Mouse (Mus musculus): ENCODE measurements around the gene Sgms1. TPM values are rescaled to one million over a fixed set of nuclear protein-coding genes. Genes with fewer than 3 reads are reported as not detected.

Sgms1 gene
- total and polyA plus RNA-seq, 3 experiments: 27.0 to 62.1 (median 60.5) TPM

GRCm38 (mm10) chr19:32180756-32181674, 208.5 kb downstream of the Sgms1 start:
- WGBS: 29% methylated on average over 14 of the region's 14 CpGs

DNA sequence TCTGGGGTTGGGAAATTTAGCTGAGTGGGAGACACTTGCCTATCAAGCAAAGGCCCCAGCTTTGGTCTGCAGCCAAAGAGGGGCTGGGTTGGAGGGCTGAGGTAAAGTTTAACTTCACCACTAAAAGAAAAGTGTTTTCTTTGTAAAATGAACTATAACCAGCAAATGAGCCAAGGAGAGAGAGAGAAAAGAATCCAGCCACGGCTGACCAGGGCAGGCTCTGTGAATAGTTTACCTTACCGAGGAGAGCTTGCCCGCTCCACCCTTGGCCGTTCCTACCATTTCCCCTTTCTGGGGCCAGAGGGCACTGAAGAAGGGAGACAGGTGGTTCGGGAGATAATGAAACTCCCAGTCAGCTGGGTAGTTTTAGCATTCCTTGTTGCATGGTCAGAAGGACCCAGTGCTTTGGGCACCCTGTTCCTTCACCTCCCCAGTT, 209.5 kb downstream of the Sgms1 start:
- 9% methylated on average over 5 of the region's 5 CpGs for WGBS
- intact Hi-C loops (cut with DNase I): loop anchor here (5.0 kb wide), 1 partner anchor 207 kb away; the partner anchor contains the start of gene Sgms1
- H3K4me1 ChIP-seq (ENCODE audit: control insufficient read depth, insufficient read depth, low read length): peaks cover 32% of the 10 kb centered on the region
- peaks cover 8% of the 10 kb centered on the region for H3K79me2 ChIP-seq (replicated peaks; ENCODE audit: control insufficient read depth, insufficient read depth, low read length)
- H3K36me3 ChIP-seq (ENCODE audit: control insufficient read depth, insufficient read depth, low read length): peaks cover 43% of the 10 kb centered on the region
- TF ChIP-seq EP300 (IDR thresholded peaks at IDR 0.05; ENCODE audit: insufficient read depth, low read depth, low read length) (peak; percentile 71), CTCF (IDR thresholded peaks at IDR 0.05) (no peak), POLR2A (IDR thresholded peaks at IDR 0.05; ENCODE audit: insufficient read depth, low read depth, low read length) (peak; percentile 39; the same call in 1 of the 2 replicates)
- peak overlapping the region; percentile 98 for H3K27ac ChIP-seq
- H3K27me3 ChIP-seq (ENCODE audit: control insufficient read depth, insufficient read depth, low read length): no peaks in the 10 kb centered on the region
- H3K4me3 ChIP-seq: no peak overlapping the region; the same call in 1 of the 2 replicates
- DNase-seq: peak in 1 of 2 experiments; percentile 65
- H3K9ac ChIP-seq (ENCODE audit: low read depth, low read length): peak overlapping the region; percentile 22

More at GRCm38 (mm10) chr19:32180756-32181674, 208.5 kb downstream of the Sgms1 start:
- Histone ChIP-seq H3K4me1 (ENCODE audit: control insufficient read depth, insufficient read depth, low read length) (peaks cover 35% of the 10 kb centered on the region), H3K27ac (peak overlapping the region; percentile 98), H3K79me2 (replicated peaks; ENCODE audit: control insufficient read depth, insufficient read depth, low read length) (peaks cover 5% of the 10 kb centered on the region), H3K9ac (ENCODE audit: low read depth, low read length) (peak overlapping the region; percentile 44), H3K4me3 (no peak overlapping the region; the same call in 1 of the 2 replicates), H3K36me3 (ENCODE audit: control insufficient read depth, insufficient read depth, low read length) (peaks cover 50% of the 10 kb centered on the region), H3K27me3 (ENCODE audit: control insufficient read depth, insufficient read depth, low read length) (no peaks in the 10 kb centered on the region)
- TF ChIP-seq POLR2A (IDR thresholded peaks at IDR 0.05; ENCODE audit: insufficient read depth, low read depth, low read length) (0 out of 2 replicates have a peak, but pooled peaks have one; percentile 45), CTCF (IDR thresholded peaks at IDR 0.05) (no peak), EP300 (IDR thresholded peaks at IDR 0.05; ENCODE audit: insufficient read depth, low read depth, low read length) (peak; percentile 100)
- DNase-seq: peak; percentile 68 to 85
- intact Hi-C loops (cut with DNase I): loop anchor here (5.0 kb wide), 1 partner anchor 206 kb away; the partner anchor contains the start of gene Sgms1

- intact Hi-C loops (cut with DNase I): no loop called here
- no peak for DNase-seq
- Histone ChIP-seq H3K4me3 (peak overlapping the region; percentile 5; the same call in 1 of the 2 replicates), H3K27me3 (ENCODE audit: control insufficient read depth, insufficient read depth, low read length) (no peaks in the 10 kb centered on the region), H3K9ac (ENCODE audit: low read depth, low read length) (peak overlapping the region; percentile 42; the same call in 1 of the 2 replicates), H3K36me3 (ENCODE audit: control insufficient read depth, insufficient read depth, low read length) (peaks cover 43% of the 10 kb centered on the region), H3K79me2 (replicated peaks; ENCODE audit: control insufficient read depth, insufficient read depth, low read length) (peaks cover 10% of the 10 kb centered on the region), H3K27ac (peak overlapping the region; percentile 98), H3K4me1 (ENCODE audit: control insufficient read depth, insufficient read depth, low read length) (peaks cover 34% of the 10 kb centered on the region)
- WGBS: 11% methylated on average over 4 of the region's 4 CpGs
- TF ChIP-seq EP300 (IDR thresholded peaks at IDR 0.05; ENCODE audit: insufficient read depth, low read depth, low read length) (no peak), POLR2A (IDR thresholded peaks at IDR 0.05; ENCODE audit: insufficient read depth, low read depth, low read length) (no peak), CTCF (IDR thresholded peaks at IDR 0.05) (no peak)
These were observed 210.0 kb downstream of the Sgms1 start for GRCm38 (mm10) chr19:32179514-32179913.

DNA sequence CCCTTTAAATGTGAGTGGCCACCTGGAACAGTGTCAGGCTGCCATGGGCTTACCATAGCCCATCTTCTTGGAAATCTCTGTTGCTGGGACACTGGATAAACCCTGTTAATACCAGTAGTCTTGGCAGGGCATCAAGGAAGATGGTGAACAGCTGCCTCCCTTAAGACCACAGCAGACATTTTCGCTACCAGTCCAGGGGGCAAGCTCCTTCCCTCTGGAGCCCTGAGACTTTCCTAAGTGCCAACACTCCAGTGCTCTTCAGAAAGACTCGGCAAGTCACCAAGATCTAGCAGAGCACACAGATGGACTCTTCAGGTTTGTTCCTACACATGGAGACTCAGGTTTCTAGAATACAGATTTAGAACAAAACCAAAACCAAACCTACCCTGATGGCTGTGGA, 211.4 kb downstream of the Sgms1 start:
- WGBS: 80% methylated on average over 2 of the region's 2 CpGs
- Histone ChIP-seq H3K27me3 (ENCODE audit: control insufficient read depth, insufficient read depth, low read length) (no peaks in the 10 kb centered on the region), H3K27ac (peak overlapping the region; percentile 98), H3K79me2 (replicated peaks; ENCODE audit: control insufficient read depth, insufficient read depth, low read length) (peaks cover 8% of the 10 kb centered on the region), H3K4me1 (ENCODE audit: control insufficient read depth, insufficient read depth, low read length) (peaks cover 31% of the 10 kb centered on the region), H3K36me3 (ENCODE audit: control insufficient read depth, insufficient read depth, low read length) (peaks cover 46% of the 10 kb centered on the region), H3K4me3 (no peak overlapping the region), H3K9ac (ENCODE audit: low read depth, low read length) (no peak overlapping the region)
- DNase-seq: no peak
- intact Hi-C loops (cut with DNase I): no loop called here
- TF ChIP-seq CTCF (IDR thresholded peaks at IDR 0.05): no peak
- TF ChIP-seq POLR2A (IDR thresholded peaks at IDR 0.05; ENCODE audit: insufficient read depth, low read depth, low read length): no peak
- no peak for TF ChIP-seq EP300 (IDR thresholded peaks at IDR 0.05; ENCODE audit: insufficient read depth, low read depth, low read length)

DNA sequence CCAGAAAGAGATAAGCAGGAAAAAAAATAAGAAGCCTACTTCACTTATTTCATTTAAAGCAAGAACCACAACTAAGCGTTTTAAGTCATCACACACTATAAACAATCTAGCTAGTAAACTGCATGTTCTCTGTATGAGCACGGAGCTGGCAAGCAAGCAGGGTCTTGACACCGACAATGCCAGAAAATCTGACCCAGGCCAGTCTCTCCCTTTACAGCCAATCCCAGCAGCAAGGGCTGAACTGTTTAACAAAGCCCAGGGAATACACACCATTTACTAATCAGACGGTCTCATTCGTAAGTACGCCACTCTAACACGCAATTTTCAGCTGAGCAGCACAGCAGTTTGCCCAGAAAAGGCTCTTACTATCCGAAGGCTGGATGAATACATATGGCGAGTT, 213.1 kb downstream of the Sgms1 start:
- TF ChIP-seq CTCF (IDR thresholded peaks at IDR 0.05) (no peak), POLR2A (IDR thresholded peaks at IDR 0.05; ENCODE audit: insufficient read depth, low read depth, low read length) (no peak), EP300 (IDR thresholded peaks at IDR 0.05; ENCODE audit: insufficient read depth, low read depth, low read length) (no peak)
- Histone ChIP-seq H3K4me3 (no peak overlapping the region), H3K27ac (no peak overlapping the region), H3K27me3 (ENCODE audit: control insufficient read depth, insufficient read depth, low read length) (no peaks in the 10 kb centered on the region), H3K36me3 (ENCODE audit: control insufficient read depth, insufficient read depth, low read length) (peaks cover 31% of the 10 kb centered on the region), H3K79me2 (replicated peaks; ENCODE audit: control insufficient read depth, insufficient read depth, low read length) (peaks cover 8% of the 10 kb centered on the region), H3K4me1 (ENCODE audit: control insufficient read depth, insufficient read depth, low read length) (peaks cover 30% of the 10 kb centered on the region), H3K9ac (ENCODE audit: low read depth, low read length) (no peak overlapping the region)
- WGBS: 78% methylated on average over 9 of the region's 9 CpGs
- DNase-seq: no peak
- intact Hi-C loops (cut with DNase I): no loop called here

Data from heart, adult 2 months (tissue).